Mouse (Mus musculus): ENCODE measurements around the gene Olfr45. TPM values are rescaled to one million over a fixed set of nuclear protein-coding genes. Genes with fewer than 3 reads are reported as not detected.
"Not testable (repeated sequence)": the region's sequence is repeated elsewhere in the genome, so short reads cannot be mapped to it uniquely, and the experiment has no call there.

Gene Olfr45
- polyA plus RNA-seq (2016; fragmentation: Nextera tagmentation; extraction: Ambion mirVana) = not detected in 2 replicates

GRCm38 (mm10) chr7:140681651-140682050, at the start of gene Olfr45:
Olfr45 (plus strand) TSS chr7:140681951.
- Histone ChIP-seq H3K9me3 (peaks cover 10% of the 10 kb centered on the region; the same call in 1 of the 2 replicates), H3K27ac (no peak within 1 kb of the TSS), H3K4me3 (no peak within 1 kb of the TSS), H3K4me1 (replicated peaks) (no peaks in the 10 kb centered on the region), H3K27me3 (ENCODE audit: insufficient read depth, poor library complexity, severe bottlenecking) (no peaks in the 10 kb centered on the region), H3K36me3 (no peaks in the 10 kb centered on the region)
- 97% methylated on average over 1 of the region's 1 CpGs for WGBS
- no peak for DNase-seq (ENCODE audit: low spot score)

- Histone ChIP-seq H3K36me3 (no peaks in the 10 kb centered on the region), H3K4me1 (replicated peaks) (no peaks in the 10 kb centered on the region), H3K27ac (no peak within 1 kb of the TSS), H3K9me3 (no peaks in the 10 kb centered on the region), H3K4me3 (no peak within 1 kb of the TSS), H3K27me3 (ENCODE audit: insufficient read depth, poor library complexity, severe bottlenecking) (no peaks in the 10 kb centered on the region)
- WGBS = 84% methylated on average over 1 of the region's 1 CpGs
- DNase-seq (ENCODE audit: low spot score) = no peak
Measured at GRCm38 (mm10) chr7:140646152-140646551, 35.6 kb upstream of the Olfr45 start, which contains the start of gene Olfr53. Olfr53 (plus strand) TSS chr7:140646452.

GRCm38 (mm10) chr7:140659630-140660029, 22.1 kb upstream of the Olfr45 start, which contains the start of gene Olfr539:
Olfr539 (plus strand) TSS chr7:140659930.
- 84% methylated on average over 4 of the region's 4 CpGs for WGBS
- Histone ChIP-seq H3K27ac (no peak within 1 kb of the TSS), H3K4me1 (replicated peaks) (no peaks in the 10 kb centered on the region), H3K36me3 (no peaks in the 10 kb centered on the region), H3K27me3 (ENCODE audit: insufficient read depth, poor library complexity, severe bottlenecking) (no peaks in the 10 kb centered on the region), H3K9me3 (no peaks in the 10 kb centered on the region), H3K4me3 (no peak within 1 kb of the TSS)
- no peak for DNase-seq (ENCODE audit: low spot score)

- H3K4me3 ChIP-seq; H3K4me1 ChIP-seq (replicated peaks); H3K27me3 ChIP-seq (ENCODE audit: insufficient read depth, poor library complexity, severe bottlenecking); H3K36me3 ChIP-seq; H3K27ac ChIP-seq; DNase-seq (ENCODE audit: low spot score); H3K9me3 ChIP-seq: not testable (repeated sequence)
- WGBS = 90% methylated on average over 3 of the region's 3 CpGs
Measured at GRCm38 (mm10) chr7:140670693-140671092, 11.1 kb upstream of the Olfr45 start.

GRCm38 (mm10) chr7:140675863-140676262, 5.9 kb upstream of the Olfr45 start:
- DNase-seq (ENCODE audit: low spot score) = peak; percentile 3
- Histone ChIP-seq H3K4me3 (peak overlapping the region; percentile 1; the same call in 1 of the 2 replicates), H3K27ac (no peak overlapping the region), H3K4me1 (replicated peaks) (peaks cover 6% of the 10 kb centered on the region; the same call in 1 of the 2 replicates), H3K9me3 (peaks cover 10% of the 10 kb centered on the region; the same call in 1 of the 2 replicates), H3K36me3 (no peaks in the 10 kb centered on the region), H3K27me3 (ENCODE audit: insufficient read depth, poor library complexity, severe bottlenecking) (no peaks in the 10 kb centered on the region)
- WGBS = 1% methylated on average over 6 of the region's 6 CpGs

GRCm38 (mm10) chr7:140679591-140679990, 2.2 kb upstream of the Olfr45 start:
- H3K27me3 ChIP-seq (ENCODE audit: insufficient read depth, poor library complexity, severe bottlenecking); H3K4me3 ChIP-seq; H3K4me1 ChIP-seq (replicated peaks); H3K36me3 ChIP-seq; DNase-seq (ENCODE audit: low spot score); H3K27ac ChIP-seq: not testable (repeated sequence)
- peaks cover 10% of the 10 kb centered on the region; the same call in 1 of the 2 replicates for H3K9me3 ChIP-seq
- WGBS = 67% methylated on average over 4 of the region's 4 CpGs

- H3K27ac ChIP-seq = no peak within 1 kb of the TSS
- H3K36me3 ChIP-seq = no peaks in the 10 kb centered on the region
- no peak within 1 kb of the TSS for H3K4me3 ChIP-seq
- DNase-seq (ENCODE audit: low spot score) = no peak
- H3K4me1 ChIP-seq (replicated peaks) = peaks cover 8% of the 10 kb centered on the region; the same call in 1 of the 2 replicates
- no peaks in the 10 kb centered on the region for H3K27me3 ChIP-seq (ENCODE audit: insufficient read depth, poor library complexity, severe bottlenecking)
- H3K9me3 ChIP-seq = no peaks in the 10 kb centered on the region
Measured at GRCm38 (mm10) chr7:140696967-140697366, 15.2 kb downstream of the Olfr45 start, which contains the start of gene Olfr541. Olfr541 (plus strand) TSS chr7:140697267.

GRCm38 (mm10) chr7:140706348-140706747, 24.6 kb downstream of the Olfr45 start:
- no peaks in the 10 kb centered on the region for H3K36me3 ChIP-seq
- no peaks in the 10 kb centered on the region for H3K4me1 ChIP-seq (replicated peaks)
- H3K27ac ChIP-seq = no peak overlapping the region
- WGBS = 51% methylated on average over 2 of the region's 2 CpGs
- DNase-seq (ENCODE audit: low spot score) = no peak
- H3K27me3 ChIP-seq (ENCODE audit: insufficient read depth, poor library complexity, severe bottlenecking) = no peaks in the 10 kb centered on the region
- no peaks in the 10 kb centered on the region for H3K9me3 ChIP-seq
- no peak overlapping the region for H3K4me3 ChIP-seq

GRCm38 (mm10) chr7:140707536-140708284, 26.0 kb downstream of the Olfr45 start:
- Histone ChIP-seq H3K27ac (no peak overlapping the region), H3K27me3 (ENCODE audit: insufficient read depth, poor library complexity, severe bottlenecking) (no peaks in the 10 kb centered on the region), H3K4me3 (no peak overlapping the region), H3K36me3 (no peaks in the 10 kb centered on the region), H3K9me3 (no peaks in the 10 kb centered on the region), H3K4me1 (replicated peaks) (no peaks in the 10 kb centered on the region)
- no peak for DNase-seq (ENCODE audit: low spot score)
- WGBS = 86% methylated on average over 6 of the region's 6 CpGs

GRCm38 (mm10) chr7:140717155-140718055, 35.7 kb downstream of the Olfr45 start:
- no peak for DNase-seq (ENCODE audit: low spot score)
- 84% methylated on average over 7 of the region's 7 CpGs for WGBS
- Histone ChIP-seq H3K27ac (no peak overlapping the region), H3K36me3 (no peaks in the 10 kb centered on the region), H3K4me3 (no peak overlapping the region), H3K9me3 (no peaks in the 10 kb centered on the region), H3K4me1 (replicated peaks) (no peaks in the 10 kb centered on the region), H3K27me3 (ENCODE audit: insufficient read depth, poor library complexity, severe bottlenecking) (no peaks in the 10 kb centered on the region)

GRCm38 (mm10) chr7:140721095-140721494, 39.3 kb downstream of the Olfr45 start:
- Histone ChIP-seq H3K27me3 (ENCODE audit: insufficient read depth, poor library complexity, severe bottlenecking) (no peaks in the 10 kb centered on the region), H3K9me3 (no peaks in the 10 kb centered on the region), H3K4me3 (no peak overlapping the region), H3K4me1 (replicated peaks) (no peaks in the 10 kb centered on the region), H3K36me3 (no peaks in the 10 kb centered on the region), H3K27ac (no peak overlapping the region)
- WGBS = 81% methylated on average over 6 of the region's 6 CpGs
- DNase-seq (ENCODE audit: low spot score) = no peak

GRCm38 (mm10) chr7:140725558-140725957, 43.8 kb downstream of the Olfr45 start:
- no peak for DNase-seq (ENCODE audit: low spot score)
- H3K27me3 ChIP-seq (ENCODE audit: insufficient read depth, poor library complexity, severe bottlenecking) = no peaks in the 10 kb centered on the region
- H3K27ac ChIP-seq = no peak overlapping the region

GRCm38 (mm10) chr7:140733162-140733561, 51.4 kb downstream of the Olfr45 start:
- H3K9me3 ChIP-seq = 0 out of 2 replicates have a peak, but pooled peaks cover under 1% of the 10 kb centered on the region
- H3K27me3 ChIP-seq (ENCODE audit: insufficient read depth, poor library complexity, severe bottlenecking) = no peaks in the 10 kb centered on the region
- no peak overlapping the region for H3K27ac ChIP-seq
- H3K36me3 ChIP-seq = no peaks in the 10 kb centered on the region
- H3K4me1 ChIP-seq (replicated peaks) = no peaks in the 10 kb centered on the region
- 64% methylated on average over 2 of the region's 2 CpGs for WGBS
- H3K4me3 ChIP-seq = no peak overlapping the region
- no peak for DNase-seq (ENCODE audit: low spot score)

More at GRCm38 (mm10) chr7:140725558-140725957, 43.8 kb downstream of the Olfr45 start:
- H3K4me3 ChIP-seq = no peak overlapping the region
- H3K36me3 ChIP-seq = no peaks in the 10 kb centered on the region
- 0 out of 2 replicates have a peak, but pooled peaks cover 9% of the 10 kb centered on the region for H3K9me3 ChIP-seq
- no peaks in the 10 kb centered on the region for H3K4me1 ChIP-seq (replicated peaks)
